In genomic region chr7:83580946-83581345, GRCm38 (mm10) we compare ENCODE assay signal across 8 mouse cellular contexts. TPM values are rescaled to one million over a fixed set of nuclear protein-coding genes. Genes with fewer than 3 reads are reported as not detected.
DNase-seq lines count a peak whose midpoint lies in the region; ATAC-seq and TF ChIP-seq lines count a peak whose summit lies in the region.

No protein-coding gene starts in this region.

- ATAC-seq in forebrain, embryonic 14.5 days = no peak
- no peak for ATAC-seq in forebrain, embryonic 11.5 days (replicated peaks; ENCODE audit: low FRiP score)
- peak; percentile 32; the same call in 1 of the 2 replicates for ATAC-seq in megakaryocyte progenitor cell, adult 5-6 weeks (replicated peaks; ENCODE audit: poor library complexity)

- no peak overlapping the region for H3K9ac ChIP-seq in forebrain, embryonic 14.5 days (ENCODE audit: low read length)
- no peak overlapping the region for H3K9ac ChIP-seq in forebrain, embryonic 11.5 days (ENCODE audit: low read length)

- H3K4me2 ChIP-seq in forebrain, embryonic 14.5 days (ENCODE audit: low read length) = no peak overlapping the region
- H3K4me2 ChIP-seq in forebrain, embryonic 11.5 days (ENCODE audit: low read depth, low read length, severe bottlenecking) = no peak overlapping the region

- no peaks in the 10 kb centered on the region for H3K27me3 ChIP-seq in forebrain, embryonic 14.5 days (replicated peaks; ENCODE audit: control insufficient read depth, insufficient read depth, low read length)
- no peaks in the 10 kb centered on the region for H3K27me3 ChIP-seq in forebrain, embryonic 11.5 days (ENCODE audit: control insufficient read depth, insufficient read depth, low read length)

- H3K27ac ChIP-seq in forebrain, embryonic 14.5 days (ENCODE audit: low read depth, low read length) = no peak overlapping the region
- no peak overlapping the region for H3K27ac ChIP-seq in forebrain, embryonic 11.5 days (ENCODE audit: low read depth, low read length)

- TF ChIP-seq CTCF in brain, embryonic 14.5 days (IDR thresholded peaks at IDR 0.05; ENCODE audit: borderline replicate concordance, extremely low read depth, insufficient read depth, insufficient read length) = no peak

- 71% methylated on average over 4 of the region's 4 CpGs for WGBS in forebrain, embryonic 14.5 days
- WGBS in forebrain, embryonic 11.5 days = 64% methylated on average over 4 of the region's 4 CpGs

- H3K4me1 ChIP-seq in forebrain, embryonic 14.5 days (ENCODE audit: control insufficient read depth, insufficient read depth, low read length) = peaks cover 5% of the 10 kb centered on the region; the same call in 1 of the 2 replicates
- 0 out of 2 replicates have a peak, but pooled peaks cover 2% of the 10 kb centered on the region for H3K4me1 ChIP-seq in forebrain, embryonic 11.5 days (replicated peaks; ENCODE audit: control insufficient read depth, insufficient read depth, low read length)

- H3K9me3 ChIP-seq in forebrain, embryonic 14.5 days (replicated peaks; ENCODE audit: control insufficient read depth, low read length) = no peaks in the 10 kb centered on the region
- no peaks in the 10 kb centered on the region for H3K9me3 ChIP-seq in forebrain, embryonic 11.5 days (ENCODE audit: control insufficient read depth, low read length)

- no peaks in the 10 kb centered on the region for H3K36me3 ChIP-seq in forebrain, embryonic 14.5 days (ENCODE audit: control insufficient read depth, insufficient read depth, low read length)
- H3K36me3 ChIP-seq in forebrain, embryonic 11.5 days (ENCODE audit: control insufficient read depth, insufficient read depth, low read length) = no peaks in the 10 kb centered on the region

- TF ChIP-seq POLR2A in brain, embryonic 14.5 days (IDR thresholded peaks at IDR 0.05; ENCODE audit: borderline replicate concordance, extremely low read depth, insufficient read depth, insufficient read length, poor library complexity, severe bottlenecking) = no peak

- H3K4me3 ChIP-seq in forebrain, embryonic 14.5 days (ENCODE audit: low read depth, low read length) = no peak overlapping the region
- no peak overlapping the region for H3K4me3 ChIP-seq in forebrain, embryonic 11.5 days (ENCODE audit: low read depth, low read length)

- DNase-seq in forebrain, embryonic 14.5 days (ENCODE audit: low spot score) = peak; percentile 65
- DNase-seq in forebrain, embryonic 11.5 days (ENCODE audit: low spot score) = no peak
- DNase-seq in layer of hippocampus, adult 9-11 months = peak; percentile 54
- no peak for DNase-seq in layer of hippocampus, postnatal 25 days (ENCODE audit: extremely low spot score in 1 of 2, low spot score in 1 of 2)
- peak; percentile 81 for DNase-seq in brain, embryonic 14.5 days (ENCODE audit: low read depth)
- DNase-seq in natural killer cell, adult 2 months (ENCODE audit: low spot score in 2 of 2) = no peak
- DNase-seq in cerebellum, postnatal 25 days = no peak

RNA-seq across cellular contexts. Expression of gene Tmc3, which starts 3.8 kb away (rescaled TPM):
- 0.14 and 0.23 TPM in 2 replicates for polyA plus RNA-seq in forebrain, embryonic 14.5 days (2014; fragmentation: Nextera tagmentation; extraction: Ambion mirVana)
- polyA plus RNA-seq in forebrain, embryonic 11.5 days (2014; fragmentation: Nextera tagmentation; extraction: Ambion mirVana) = 0.15 and 0.17 TPM in 2 replicates
- total RNA-seq in layer of hippocampus, postnatal 25 days (2021) = under 1 TPM; 0.17 to 0.23 TPM
- 0.23 and 0.31 TPM in 2 replicates for polyA plus RNA-seq in brain, embryonic 14.5 days (2012; rRNA removed)
- 0.64 TPM in 1 of 2 replicates, not detected in the other for total RNA-seq in megakaryocyte progenitor cell, adult 5-6 weeks (2015)
- 0.17 TPM in 1 of 2 replicates, not detected in the other for total RNA-seq in megakaryocyte progenitor cell, adult 5-6 weeks (2017)

RNA-seq across cellular contexts. Expression of gene Stard5, which starts 50.8 kb away (rescaled TPM):
- polyA plus RNA-seq in forebrain, embryonic 14.5 days (2014; fragmentation: Nextera tagmentation; extraction: Ambion mirVana) = 7.7 and 8.1 TPM in 2 replicates
- 10.6 and 11.2 TPM in 2 replicates for polyA plus RNA-seq in forebrain, embryonic 11.5 days (2014; fragmentation: Nextera tagmentation; extraction: Ambion mirVana)
- 10 to 100 TPM; 15.3 to 16.2 TPM for total RNA-seq in layer of hippocampus, postnatal 25 days (2021)
- polyA plus RNA-seq in brain, embryonic 14.5 days (2012; rRNA removed) = 6.2 and 7.2 TPM in 2 replicates
- 9.4 and 11.3 TPM in 2 replicates for total RNA-seq in megakaryocyte progenitor cell, adult 5-6 weeks (2015)
- total RNA-seq in megakaryocyte progenitor cell, adult 5-6 weeks (2017) = 10.0 and 11.0 TPM in 2 replicates

Comparison
In these comparisons a context has a peak if more than half of its experiments do, and no peak if none do; other contexts are left out.
1. DNase-seq: peak in forebrain, embryonic 14.5 days (single experiment), layer of hippocampus, adult 9-11 months (single experiment) and brain, embryonic 14.5 days (single experiment); none in forebrain, embryonic 11.5 days (single experiment), layer of hippocampus, postnatal 25 days (0 of 2), natural killer cell, adult 2 months (0 of 2) and cerebellum, postnatal 25 days (0 of 2).